Mouse (Mus musculus) urinary bladder, postnatal 36 days (tissue): Measurements from ENCODE around the gene Tgfbr2.

ENCODE experiments used
- DNase-seq, 2 experiments: peaks; one replicate each; pipeline ENCODE4 v3.0.0; 2022; ENCODE audit warnings: low spot score in 2 of 2, mixed read lengths in 1 of 2

Tgfbr2 gene

DNA sequence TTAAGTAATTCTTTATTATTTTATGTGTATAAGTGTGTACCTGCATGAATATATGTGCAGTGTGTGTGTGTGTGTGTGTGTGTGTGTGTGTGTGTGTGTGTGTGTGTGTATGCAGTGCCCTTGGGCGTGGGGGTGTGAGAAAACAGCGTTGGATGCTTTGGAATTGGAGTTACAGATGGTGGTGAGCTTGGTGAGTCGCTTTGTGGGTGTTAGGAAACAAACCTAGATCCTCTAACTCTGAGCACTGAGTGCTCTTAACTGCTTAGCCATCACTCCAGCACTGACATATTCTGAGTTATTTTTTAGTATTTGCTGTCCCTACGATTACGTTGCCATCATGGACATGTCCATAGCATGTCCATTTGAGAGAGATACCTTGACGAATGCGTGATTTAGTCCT lies 59.3 kb downstream of the Tgfbr2 start:
- DNase-seq, result no peak

DNA sequence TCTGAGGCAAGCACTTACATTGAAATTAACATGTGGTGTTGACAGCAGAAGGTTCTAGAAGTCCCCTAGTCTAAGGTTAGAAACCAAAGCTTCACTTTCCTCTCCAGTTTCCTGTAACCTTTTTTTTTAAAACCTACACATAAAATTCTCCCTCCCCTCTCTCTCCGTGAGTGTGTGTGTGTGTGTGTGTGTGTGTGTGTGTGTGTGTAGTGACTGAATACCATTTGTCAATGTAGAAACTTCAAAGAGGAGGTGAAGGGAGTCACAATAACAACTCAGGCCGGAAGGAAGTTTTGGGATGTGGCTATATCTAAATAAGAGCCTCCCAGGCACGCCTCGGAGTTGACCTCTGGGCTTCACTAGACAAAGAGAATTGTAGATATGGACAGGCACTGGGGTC lies 60.8 kb downstream of the Tgfbr2 start:
- no peak for DNase-seq

DNA sequence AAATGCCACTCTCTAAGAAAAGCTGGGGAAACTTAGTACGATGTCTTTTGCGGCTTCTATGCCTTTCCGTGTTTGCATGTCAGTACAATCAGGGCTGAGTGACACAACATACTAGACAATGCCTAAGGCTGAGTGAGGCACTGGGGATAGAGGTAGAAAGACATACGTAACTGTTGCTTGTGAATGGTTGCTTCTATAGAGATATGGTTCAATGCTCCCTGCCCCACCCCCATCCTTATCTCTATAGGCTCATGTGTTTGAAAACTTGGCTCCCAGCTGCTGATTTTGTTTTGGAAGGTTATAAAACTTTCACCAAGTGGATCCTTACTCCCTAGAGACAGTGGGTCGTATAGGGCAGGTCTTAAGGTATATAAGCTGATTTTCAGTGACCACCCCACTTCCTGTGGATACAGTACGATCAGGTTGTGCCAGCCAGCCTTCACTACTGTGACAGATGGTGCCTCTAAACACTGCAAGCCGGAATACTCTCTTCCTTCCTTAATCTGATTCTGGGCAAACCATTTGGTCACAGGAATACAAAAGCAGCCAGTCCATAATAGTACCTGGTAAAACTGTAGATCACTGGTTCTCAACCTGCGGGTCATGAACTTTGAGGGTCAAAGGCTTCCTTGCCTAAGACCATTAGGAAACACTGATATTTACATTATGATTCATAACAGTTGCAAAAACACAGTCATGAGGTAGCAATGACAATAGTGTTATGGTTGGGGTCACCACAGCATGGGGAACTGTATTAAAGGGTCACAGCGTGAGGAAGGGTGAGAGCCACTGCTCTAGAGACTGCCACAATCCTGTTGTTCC lies 63.8 kb downstream of the Tgfbr2 start:
- DNase-seq, result no peak

DNA sequence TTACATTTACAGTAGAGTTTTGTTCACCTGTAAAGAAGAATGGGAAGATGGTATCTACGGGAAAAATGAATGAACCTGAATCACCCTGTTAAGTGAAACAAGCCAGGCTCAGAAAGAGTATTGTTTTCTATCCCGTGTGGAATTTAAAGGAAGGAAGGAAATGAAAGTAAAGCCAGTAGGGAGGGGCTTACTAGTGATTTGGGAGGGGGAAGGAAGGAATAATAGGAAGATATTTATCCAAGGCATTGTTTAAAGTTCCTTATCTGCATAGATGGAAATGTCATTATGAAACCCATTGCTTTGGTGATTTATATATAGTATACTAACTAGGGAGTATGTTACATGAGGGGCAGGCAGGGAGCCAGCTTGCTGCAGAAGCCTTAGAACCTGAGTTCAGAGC lies 66.4 kb downstream of the Tgfbr2 start:
- no peak for DNase-seq

DNA sequence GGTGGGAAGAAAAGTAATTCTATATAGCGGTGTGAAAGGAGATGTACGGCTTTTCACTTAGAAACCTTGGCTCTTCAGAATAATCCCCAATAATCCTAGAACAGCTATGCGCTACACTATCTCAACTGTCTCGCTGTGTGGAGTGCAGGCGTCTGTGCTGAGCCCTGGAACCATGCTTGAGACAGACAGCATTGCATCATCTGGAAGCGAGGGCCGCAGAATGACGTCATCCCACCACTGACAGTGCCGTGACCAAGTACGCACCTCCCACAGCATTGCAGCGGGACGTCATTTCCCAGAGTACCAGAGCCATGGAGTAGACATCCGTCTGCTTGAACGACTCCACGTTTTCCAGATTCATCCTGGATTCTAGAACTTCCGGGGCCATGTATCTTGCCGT lies 70.4 kb downstream of the Tgfbr2 start:
- DNase-seq, result no peak

DNA sequence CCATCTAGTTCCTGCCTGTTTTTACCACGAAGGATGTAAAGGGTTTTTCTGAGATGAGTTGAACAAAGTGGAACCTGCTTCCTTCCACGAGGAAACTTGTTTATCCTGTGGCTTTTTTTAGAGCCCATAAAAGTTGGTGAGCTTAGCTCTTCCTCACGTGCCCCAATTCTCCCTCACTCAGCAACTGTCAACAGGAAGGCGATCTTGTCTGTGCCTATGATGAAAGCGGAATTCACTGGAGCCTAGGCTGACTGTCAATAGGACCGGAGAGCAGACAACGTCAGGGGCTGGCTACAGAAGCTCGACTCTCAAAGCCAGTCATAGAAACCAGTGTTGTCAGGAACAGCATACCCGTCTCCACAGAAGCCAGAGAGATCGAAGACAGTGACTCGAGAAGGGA lies 73.3 kb downstream of the Tgfbr2 start:
- DNase-seq, result no peak

DNA sequence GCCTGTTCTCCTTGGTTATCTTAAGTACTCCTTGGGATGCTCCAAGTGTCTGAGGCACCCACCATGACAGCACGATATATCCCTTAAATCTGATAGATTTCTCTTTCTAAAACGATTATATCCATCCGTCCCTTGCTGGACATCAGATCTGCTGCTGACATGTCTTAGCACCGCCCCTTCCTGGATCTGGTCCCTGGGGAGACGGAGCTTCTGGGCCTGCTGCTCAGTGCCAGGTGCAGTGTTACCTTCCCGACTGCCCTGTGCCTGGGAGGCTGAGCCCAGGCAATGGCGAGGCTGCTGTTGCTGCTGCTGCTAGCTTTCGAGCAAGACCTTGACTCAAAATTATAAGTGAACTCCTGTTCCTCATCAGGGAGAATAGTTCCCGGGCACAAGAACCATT lies 75.1 kb downstream of the Tgfbr2 start:
- DNase-seq, result no peak

DNA sequence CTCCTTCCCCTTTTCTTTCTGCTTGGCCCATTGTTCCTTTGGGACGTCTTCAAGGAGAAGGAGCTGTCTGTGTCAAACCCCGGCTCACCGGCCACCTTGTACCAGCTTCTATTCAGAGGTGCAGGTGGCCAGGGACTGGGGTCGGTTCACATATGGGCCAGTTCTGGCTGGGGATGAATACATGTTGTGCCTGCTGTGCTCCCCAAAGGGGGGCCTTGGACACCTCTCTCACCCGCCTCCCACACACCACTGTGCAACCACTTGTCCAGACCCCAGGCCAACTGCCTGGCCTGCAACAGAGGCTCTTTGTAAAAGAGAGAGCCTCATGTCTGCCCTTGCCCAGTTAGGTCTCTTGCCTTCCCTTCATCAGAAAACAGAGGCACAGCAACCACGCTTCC lies 75.6 kb downstream of the Tgfbr2 start:
- no peak for DNase-seq

DNA sequence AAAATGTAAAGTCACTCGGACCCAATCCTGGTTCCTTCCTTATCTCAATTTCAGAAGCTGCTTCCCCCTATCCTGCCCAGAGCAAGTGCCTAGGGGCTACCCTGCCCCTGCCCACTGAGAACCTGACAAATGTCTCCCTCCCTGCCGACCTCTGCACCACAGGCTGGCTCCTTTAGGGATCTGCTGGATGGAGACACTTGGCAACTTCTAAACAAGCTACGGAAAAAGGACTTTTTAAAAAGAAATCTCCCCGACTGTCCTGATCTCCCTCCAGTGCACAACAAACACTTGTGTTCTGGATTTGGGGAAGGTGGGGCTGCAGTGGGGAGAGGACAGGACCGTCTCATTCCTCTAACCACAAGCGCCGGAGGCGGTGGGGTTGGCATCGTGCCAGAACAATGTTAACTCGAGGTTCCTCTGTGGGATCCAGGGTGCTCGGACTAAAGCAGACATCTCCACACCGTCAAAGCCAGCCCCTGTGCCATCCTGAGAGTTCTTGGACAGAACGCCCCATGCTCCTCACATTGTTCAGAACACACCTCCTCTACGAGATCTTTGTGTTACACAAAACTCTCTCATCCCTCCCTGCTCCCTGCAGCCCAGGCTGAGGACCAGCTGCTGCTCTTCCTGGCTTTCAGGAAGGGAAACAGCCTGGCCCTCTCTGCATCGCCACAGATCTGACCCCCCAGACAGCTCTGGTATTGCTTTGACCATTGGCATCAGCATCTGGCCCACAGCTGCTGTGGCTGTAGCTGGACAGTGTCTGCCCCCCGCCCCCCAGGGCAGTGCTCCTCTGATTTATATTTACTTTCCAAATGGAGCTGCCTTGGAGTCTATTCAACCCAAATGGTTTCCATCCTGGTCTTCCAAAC lies 76.2 kb downstream of the Tgfbr2 start:
- peak in 1 of 2 experiments; percentile 38 for DNase-seq

DNA sequence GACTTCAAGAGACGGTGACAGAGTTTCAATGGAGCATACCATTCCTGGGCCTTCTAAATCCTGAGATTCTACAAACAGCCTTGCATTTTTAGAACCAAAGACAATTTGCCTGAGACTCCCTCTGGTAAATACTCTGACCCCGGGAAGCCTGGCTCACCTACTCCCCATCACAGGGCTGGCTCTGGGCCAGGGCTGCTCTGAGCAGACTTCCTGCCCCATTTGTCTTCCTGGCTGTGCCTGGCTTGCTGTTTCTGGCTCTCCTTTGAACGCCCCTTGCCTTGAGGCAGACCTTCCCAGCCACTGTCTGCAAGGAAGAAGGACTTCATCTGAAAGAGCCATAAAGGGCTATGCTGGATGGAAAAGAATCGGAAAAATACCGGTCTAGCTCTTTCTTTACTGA lies 83.2 kb downstream of the Tgfbr2 start:
- no peak for DNase-seq

DNA sequence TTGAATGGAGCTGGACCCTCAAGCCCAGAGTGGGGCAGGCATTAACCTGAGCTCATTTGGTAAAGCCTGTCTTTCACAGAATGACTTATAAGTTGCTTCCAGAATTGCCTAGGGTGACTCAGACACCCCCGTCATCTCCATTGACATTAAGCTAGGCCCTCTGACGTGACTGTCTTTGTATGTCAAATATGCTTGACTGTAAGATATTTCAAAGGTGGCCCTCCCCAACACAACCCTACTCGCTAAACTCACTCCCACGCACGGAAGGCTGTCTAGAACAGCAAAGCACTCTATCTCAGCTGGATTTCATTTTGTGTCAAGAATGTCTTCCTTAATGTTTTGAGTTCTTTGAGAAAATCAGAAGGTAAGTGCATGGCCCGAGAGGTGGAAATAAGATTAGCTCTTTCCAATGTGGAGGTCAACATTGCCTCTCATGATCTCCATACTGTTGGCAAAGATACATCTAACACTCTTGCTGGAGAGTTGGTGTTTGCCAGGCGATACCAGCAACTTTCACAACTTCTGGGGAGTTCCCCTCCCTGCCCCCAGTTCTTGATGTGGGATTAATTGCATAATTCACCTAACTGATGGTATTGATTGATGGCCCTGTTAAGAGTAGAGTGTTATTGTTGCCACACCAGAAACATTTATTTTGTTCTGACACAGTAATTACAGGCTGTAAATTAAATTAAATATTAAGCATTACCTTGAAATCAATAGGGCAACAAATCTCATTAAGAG lies 83.9 kb downstream of the Tgfbr2 start:
- no peak for DNase-seq

DNA sequence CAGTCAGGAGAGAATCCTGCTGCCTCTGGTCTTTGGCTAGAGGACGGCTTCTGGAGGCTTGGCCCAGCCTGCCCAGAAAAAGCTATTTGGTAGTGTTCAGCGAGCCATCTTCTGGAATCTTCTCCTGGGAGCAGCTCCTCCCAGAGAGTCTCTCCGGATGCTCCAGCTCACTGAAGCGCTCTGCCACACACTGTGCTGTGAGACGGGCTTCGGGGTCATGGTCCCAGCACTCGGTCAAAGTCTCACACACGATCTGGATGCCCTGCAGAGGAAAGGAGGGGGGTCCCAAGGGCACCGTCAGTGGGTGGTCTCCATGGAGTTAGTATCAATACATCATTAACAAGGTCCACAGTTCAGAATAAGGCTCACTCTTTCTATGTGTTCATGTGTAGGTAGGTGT lies 84.9 kb downstream of the Tgfbr2 start:
- DNase-seq, result no peak

DNA sequence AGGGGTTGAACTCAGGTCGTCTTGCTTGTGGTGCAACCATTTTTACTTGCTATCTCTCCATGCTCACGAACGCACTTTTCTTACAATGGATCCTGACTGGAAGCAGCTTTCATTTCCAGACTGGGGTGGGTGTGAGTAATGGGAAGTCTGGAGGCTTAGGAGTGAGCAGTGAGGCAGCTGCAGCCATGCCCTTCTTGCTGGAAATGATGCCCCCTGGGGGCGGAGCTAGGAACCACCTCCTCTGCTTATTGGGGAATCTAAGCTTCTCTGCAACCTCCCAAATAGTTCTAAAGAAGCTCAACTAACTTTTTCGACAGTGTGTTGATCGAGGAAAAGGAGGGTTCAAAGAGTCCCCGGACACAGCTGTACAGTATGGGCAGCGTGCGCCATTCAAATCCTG lies 86.2 kb downstream of the Tgfbr2 start:
- no peak for DNase-seq

DNA sequence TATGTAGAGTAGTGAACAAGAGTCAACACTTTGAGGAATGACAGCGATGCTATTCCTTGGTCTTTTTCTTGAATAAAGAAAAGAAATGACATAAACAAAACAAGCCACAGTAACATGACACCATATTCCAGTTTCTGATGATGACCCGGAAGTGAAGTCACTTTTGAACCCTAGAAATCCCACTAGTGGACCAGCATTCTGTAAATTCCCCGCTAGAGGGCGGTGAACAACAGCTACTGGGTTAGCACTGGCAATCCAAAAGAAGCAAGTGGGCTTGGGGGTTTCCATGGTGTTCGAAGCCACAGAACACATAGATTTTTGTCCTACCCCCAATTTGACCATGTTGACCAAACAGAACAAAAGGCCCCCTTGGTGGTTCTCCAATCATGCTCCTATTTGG lies 87.3 kb downstream of the Tgfbr2 start:
- DNase-seq, result peak; percentile 47 to 58

DNA sequence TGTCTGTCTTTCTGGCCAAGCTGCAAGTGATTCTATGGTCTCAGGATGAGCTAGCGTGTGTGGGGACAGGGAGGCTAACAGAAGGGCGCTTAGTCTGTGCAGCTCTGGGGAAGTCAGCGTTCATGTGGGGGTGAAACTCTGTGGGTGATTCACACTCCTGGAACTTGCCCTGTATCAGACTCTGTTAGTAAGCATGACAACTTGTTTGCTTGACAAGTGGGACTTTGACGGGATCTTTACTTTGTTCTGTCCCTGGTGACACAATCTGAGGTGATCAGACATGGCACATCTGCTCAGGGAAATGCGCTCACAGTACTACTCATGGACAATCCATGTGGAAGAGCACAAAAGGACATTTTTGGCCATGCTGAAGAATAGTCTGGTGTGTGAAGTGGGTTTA lies 87.9 kb downstream of the Tgfbr2 start:
- no peak for DNase-seq

DNA sequence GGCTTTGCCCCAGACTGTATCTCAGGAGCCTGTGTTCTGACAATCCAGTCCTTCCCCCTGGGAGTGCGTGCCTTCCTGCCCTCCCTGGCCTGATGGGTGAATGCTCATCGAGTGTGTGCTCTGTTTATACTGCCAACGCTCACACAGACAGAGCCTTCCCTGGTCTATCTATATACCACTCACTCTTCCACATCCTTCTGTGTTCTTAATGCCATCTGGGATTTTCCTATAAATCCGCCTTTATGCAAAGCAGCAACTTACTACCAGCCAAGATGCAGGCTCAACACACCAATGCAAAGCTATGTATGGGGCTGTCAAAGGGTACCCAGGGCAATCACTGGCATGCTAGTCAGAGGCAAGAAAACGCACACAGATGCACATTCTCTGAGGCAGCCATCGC lies 89.2 kb downstream of the Tgfbr2 start:
- DNase-seq, result no peak

DNA sequence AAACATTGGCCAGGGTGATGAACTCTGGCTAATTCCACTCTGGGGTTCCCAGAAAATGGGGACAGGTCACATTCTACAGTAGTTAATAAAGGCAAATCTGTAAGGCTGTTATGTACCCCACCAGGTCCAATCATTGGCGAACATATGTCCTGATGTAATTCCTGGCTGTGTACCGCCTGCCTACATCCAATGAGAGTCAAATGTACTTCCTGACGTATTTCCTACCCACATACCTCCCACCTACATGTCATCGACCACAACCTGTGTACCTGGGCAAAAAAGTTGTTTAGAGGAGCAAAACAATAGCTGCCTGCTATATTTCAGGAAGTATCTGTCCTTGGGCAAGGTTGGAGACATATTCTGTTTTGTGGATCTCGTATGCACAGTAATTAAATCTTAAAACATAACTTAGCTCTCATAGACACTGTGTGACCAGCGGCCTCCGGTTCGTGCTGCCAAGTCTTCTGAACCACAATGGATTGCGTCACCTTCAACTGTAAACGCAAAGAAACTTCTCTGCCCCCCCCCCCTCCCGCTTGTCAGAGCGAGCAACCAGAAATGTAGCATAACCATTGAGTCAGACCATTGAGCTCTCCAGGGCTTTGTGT lies 90.7 kb downstream of the Tgfbr2 start:
- no peak for DNase-seq

DNA sequence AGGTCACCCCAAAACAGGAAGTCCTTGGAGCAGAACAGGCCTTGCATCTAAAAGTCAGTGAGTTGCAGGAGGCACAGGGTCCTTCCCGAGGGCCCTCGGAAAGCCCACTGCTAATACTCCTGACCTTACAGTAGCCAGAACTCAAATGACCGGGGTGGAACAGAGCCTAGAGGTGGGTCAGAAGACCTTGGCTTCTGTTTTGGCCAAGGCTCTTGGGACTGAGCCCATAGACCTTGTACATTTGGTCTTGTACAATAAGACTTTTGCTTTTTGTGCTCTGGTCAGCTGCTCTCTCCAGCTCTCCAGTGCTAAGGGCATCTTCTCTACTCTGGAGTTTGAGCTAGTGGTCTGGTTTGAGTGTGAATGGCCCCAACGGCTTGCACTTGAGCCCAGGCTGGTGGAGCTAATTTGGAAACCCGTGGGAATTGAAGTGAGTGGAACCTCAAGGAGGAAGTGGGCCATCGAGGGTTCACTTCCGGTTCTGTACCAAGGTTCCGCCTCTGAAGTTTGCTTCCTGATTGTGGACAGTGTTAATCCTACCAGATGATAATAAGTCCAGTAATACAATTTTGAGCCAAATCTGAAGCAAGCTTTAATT lies 91.3 kb downstream of the Tgfbr2 start:
- no peak for DNase-seq

DNA sequence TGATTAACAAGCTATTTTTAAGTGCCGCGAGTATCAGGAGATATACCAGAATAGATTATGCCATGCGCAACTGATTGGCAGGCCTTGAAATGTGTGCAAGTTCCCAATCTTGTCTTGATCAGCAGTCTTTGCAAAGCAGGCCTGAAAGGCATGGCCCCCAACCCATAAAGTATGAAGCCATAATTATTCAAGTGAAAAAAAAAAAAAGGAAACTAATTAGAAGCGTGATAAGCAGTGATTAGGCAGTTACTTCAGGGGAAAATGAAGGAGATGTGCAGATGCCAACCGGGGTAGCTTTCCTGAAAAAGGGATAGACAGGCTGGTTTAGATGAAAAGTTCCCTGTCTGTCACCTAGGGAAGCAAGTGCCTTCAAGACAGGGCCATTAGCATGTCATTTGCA lies 91.9 kb downstream of the Tgfbr2 start:
- no peak for DNase-seq

DNA sequence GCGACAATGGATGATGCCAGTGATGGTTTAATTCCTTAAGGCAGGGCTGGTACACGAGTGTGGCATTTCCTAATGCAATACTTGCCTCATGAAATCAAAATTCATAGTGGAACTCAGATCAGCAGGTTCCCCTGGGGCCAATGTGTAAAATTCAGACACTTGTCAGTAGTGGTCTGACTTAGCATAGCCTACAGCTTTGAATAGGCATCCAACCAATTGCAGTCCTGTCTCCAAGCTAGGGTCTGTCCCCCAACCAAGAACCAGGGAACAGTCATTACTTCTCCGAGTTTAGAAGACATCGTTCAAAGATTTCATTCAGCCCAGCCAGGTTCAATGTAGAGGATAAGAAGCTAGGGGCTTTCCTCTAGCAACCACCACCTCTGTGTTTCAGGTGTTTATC lies 93.4 kb downstream of the Tgfbr2 start:
- no peak for DNase-seq

DNA sequence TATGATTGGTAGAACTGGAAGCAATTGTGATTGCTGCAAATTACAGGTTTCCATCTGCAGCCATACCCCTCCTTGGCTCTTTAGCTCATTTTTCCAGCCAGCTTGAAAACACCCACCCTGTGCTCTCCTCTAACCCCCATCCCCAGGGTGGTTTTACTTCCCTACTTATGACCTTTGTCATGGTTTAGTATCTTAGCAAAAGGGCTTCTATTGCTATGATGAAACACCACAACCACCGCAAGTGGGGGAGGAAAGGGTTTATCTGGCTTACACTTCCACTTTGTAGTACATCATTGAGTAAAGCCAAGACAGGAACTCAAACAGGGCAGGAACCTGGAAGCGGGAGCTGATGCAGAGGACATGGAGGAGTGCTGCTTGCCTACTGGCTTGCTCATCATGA lies 97.7 kb downstream of the Tgfbr2 start:
- no peak for DNase-seq

DNA sequence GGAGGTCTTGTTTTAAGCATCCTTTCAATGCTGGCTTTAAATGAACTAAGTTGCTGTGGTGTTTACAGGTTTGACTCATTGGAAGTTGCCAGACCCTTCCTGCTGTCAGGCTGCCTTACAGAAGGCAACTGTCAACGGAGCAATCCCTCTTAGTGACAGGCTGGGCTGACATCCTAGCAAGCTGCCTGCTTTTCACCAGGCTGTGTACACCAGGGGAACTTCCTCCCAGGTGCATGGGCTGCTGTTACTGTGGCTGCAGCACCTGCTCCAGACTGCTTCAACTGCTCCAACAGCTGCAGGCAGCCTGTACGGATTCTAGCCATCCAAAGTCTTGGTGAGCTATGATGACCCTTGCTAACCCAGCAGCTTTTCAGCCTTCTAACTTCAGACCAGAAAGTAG lies 98.2 kb downstream of the Tgfbr2 start:
- no peak for DNase-seq
